Mouse (Mus musculus): ENCODE measurements around the gene Olfr173. TPM values are rescaled to one million over a fixed set of nuclear protein-coding genes. Genes with fewer than 3 reads are reported as not detected.
A peak's percentile ranks its signal among the peaks of the same experiment; 100 is the strongest.

The Olfr173 gene
- 1 to 10 TPM in 1 of 2 experiments, under 1 TPM in 1; 0.87 to 5.7 TPM for polyA plus RNA-seq (2017; shearing (Covaris generic))

DNA sequence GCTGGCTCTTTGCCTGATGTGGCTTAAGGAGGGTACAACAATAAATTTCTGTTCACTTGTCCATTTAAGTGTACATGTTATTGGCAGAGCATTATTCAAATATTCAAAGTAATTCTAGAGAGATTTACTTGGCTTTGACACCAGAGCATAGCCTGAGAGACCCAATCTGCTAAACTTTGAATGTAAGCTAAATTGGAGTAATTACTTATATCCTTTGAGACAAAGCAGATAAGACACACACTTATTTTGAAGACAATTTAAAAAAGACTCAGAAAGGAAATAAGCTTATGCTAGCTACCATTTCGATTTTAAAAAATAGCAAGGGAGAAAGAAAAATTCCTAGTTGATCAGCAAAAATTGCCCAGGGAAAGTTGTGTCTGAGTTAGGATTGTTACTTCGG, at the start of gene Olfr173:
Olfr173 (minus strand) TSS at position 101 of the 400 bp plus-strand sequence.
- ATAC-seq: no peak

DNA sequence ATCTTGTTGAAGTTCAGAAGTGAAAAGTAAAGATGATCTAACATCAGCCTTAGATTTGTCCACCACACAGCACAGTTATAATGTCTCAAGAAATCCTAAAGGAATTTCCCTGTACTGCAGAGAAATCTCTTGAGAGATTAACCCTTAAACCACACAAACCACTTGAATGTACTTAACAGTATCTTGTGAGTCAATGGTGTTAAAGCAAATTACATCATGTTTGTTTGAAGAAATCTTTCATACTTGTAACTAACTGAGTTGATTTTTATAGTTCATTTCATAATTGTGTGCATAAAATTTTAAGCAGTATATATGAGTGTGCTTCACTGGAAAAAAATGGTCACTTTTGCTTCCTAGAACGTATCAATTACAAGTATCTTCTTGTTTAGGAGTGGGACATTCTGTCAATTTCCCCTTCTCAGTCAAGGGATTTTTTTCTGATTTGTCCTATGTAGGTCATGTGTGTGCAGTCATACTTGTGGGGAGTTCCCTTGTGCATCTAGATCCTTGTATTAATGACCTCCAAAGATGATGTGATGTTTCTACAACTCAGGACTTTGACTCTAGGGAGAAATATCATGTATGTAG, 26.8 kb upstream of the Olfr173 start, which contains the start of gene Olfr175-ps1:
Olfr175-ps1 (minus strand) TSS at position 51 of the 588 bp plus-strand sequence.
- ATAC-seq: no peak

DNA sequence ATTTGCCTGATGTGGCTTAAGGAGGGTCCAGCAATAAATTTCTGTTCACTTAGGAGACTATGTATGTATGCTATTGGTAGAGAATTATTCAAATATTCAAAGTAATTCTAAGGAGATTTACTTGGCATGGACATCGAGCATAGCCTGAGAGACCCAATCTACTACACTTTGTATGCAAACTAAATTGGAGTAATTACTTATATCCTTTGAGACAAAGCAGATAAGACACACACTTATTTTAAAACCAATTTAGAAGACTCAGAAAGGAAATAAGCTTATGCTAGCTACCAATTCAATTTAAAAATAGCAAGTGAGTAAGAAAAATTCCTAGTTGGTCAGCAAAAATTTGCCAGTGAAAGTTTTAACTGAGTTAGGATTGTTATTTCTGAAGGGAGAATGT, 37.0 kb downstream of the Olfr173 start, which contains the start of gene Olfr172:
Olfr172 (minus strand) TSS at position 101 of the 400 bp plus-strand sequence.
- no peak for ATAC-seq

DNA sequence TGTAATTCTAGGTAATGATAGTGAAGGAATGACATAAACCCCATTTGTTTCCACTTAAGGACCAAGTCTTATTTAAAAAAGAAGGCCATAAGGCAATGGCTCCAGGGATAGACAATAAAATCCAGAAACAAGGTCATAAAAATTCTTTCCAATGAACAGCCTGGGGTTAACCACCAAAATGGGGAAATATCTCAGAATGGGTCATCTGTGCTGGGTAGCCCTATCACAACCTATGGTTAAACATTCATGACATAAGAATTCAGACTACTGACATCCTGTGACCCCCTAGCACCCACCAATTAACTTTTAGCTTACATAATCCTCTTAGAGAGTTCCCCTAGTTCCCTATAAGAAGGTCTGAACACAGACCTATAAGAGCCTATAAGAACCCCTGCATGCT, 43.9 kb downstream of the Olfr173 start:
- ATAC-seq: no peak

DNA sequence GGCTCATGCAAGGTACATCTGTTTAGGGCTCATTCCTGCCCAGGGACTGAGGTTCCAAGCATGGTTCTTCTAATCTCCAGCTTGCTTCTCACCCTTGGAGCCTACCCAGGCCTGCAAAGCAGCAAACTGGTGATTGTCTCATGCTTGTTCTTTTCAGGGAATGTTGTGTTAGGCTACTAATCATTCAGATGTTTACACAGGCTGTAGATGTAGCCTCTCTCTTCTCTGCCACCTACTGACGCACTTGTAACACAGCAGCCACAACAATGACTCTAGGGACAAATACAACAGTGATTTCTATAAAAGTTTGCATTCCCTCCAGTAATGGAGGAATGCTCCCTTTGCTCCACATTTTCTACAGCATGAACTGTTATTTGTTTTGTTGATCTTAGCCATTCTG, 48.8 kb downstream of the Olfr173 start:
- ATAC-seq: peak; percentile 90

DNA sequence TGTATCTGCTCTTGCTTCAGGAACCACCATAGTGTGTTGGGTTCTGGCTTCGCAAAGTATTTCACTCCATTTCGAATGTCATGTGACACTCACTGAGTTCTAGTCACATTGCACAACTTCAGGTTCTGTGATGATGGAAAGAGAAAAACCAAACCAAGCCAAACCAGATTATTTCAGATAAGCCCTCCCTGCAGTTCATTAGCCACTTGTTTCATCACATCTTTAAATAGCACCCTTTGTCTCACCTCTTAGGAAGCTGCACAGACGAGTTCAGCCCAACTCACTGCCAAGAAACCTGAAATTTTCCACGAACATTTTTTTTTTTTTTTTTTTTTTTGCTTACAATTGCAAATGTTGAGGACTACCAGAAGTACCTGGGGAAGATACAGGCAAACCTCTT, 53.4 kb downstream of the Olfr173 start:
- ATAC-seq: no peak

Other genes with a start within 250 kb of the Olfr173 start
- not detected for gene Gm813, start 183.3 kb downstream of the Olfr173 start, polyA plus RNA-seq (2017; shearing (Covaris generic))
- not detected for gene E330017A01Rik, start 161.5 kb downstream of the Olfr173 start, polyA plus RNA-seq (2017; shearing (Covaris generic))
- 10 to 100 TPM; 48.3 to 55.6 TPM for gene Cpox, start 130.0 kb downstream of the Olfr173 start, polyA plus RNA-seq (2017; shearing (Covaris generic))
- gene Gpr15, start 81.2 kb downstream of the Olfr173 start, polyA plus RNA-seq (2017; shearing (Covaris generic)): 10 to 100 TPM; 35.4 to 55.3 TPM
- gene Cldnd1, start 72.4 kb downstream of the Olfr173 start, polyA plus RNA-seq (2017; shearing (Covaris generic)): 100 to 1,000 TPM; 201 to 243 TPM
- gene Olfr172, start 37.1 kb downstream of the Olfr173 start, polyA plus RNA-seq (2017; shearing (Covaris generic)): under 1 TPM; 0.28 to 0.61 TPM
- under 1 TPM in 1 of 2 experiments, not detected in 1; 0.27 TPM for gene Olfr175-ps1, start 26.5 kb upstream of the Olfr173 start, polyA plus RNA-seq (2017; shearing (Covaris generic))
- not detected for gene Olfr177, start 74.5 kb upstream of the Olfr173 start, polyA plus RNA-seq (2017; shearing (Covaris generic))
- gene Olfr178, start 91.8 kb upstream of the Olfr173 start, polyA plus RNA-seq (2017; shearing (Covaris generic)): not detected
- under 1 TPM in 1 of 2 experiments, not detected in 1; 0.23 TPM for gene Olfr181, start 128.5 kb upstream of the Olfr173 start, polyA plus RNA-seq (2017; shearing (Covaris generic))
- gene Olfr180, start 129.1 kb upstream of the Olfr173 start, polyA plus RNA-seq (2017; shearing (Covaris generic)): not detected
- not detected for gene Olfr183, start 195.1 kb upstream of the Olfr173 start, polyA plus RNA-seq (2017; shearing (Covaris generic))
- gene Olfr186, start 230.0 kb upstream of the Olfr173 start, polyA plus RNA-seq (2017; shearing (Covaris generic)): not detected
- not detected for gene Olfr187, start 239.5 kb upstream of the Olfr173 start, polyA plus RNA-seq (2017; shearing (Covaris generic))